Mouse (Mus musculus) G1E (cell line): Measurements from ENCODE around the gene Olfr945. TPM values are rescaled to one million over a fixed set of nuclear protein-coding genes. Genes with fewer than 3 reads are reported as not detected.

Source experiments
- ATAC-seq: 2 replicates; pipeline ENCODE4 v1.8.0; 2016; ENCODE audit warnings: mild to moderate bottlenecking; ENCODE audit not compliant: insufficient number of reproducible peaks, poor library complexity, low FRiP score, severe bottlenecking; ENCODE audit errors: extremely low read depth
- DNase-seq: peaks from one replicate; pipeline ENCODE4 v3.0.0; 2012; ENCODE audit warnings: low spot score
- H3K27me3 ChIP-seq: 2 replicates; pipeline ENCODE4 v1.6.1; 2012; ENCODE audit warnings: mild to moderate bottlenecking, low read length, inconsistent platforms; ENCODE audit not compliant: insufficient read depth
- H3K36me3 ChIP-seq: replicated peaks from 2 replicates; pipeline ENCODE3; 2012; ENCODE audit warnings: mild to moderate bottlenecking, inconsistent platforms
- H3K4me1 ChIP-seq: 2 replicates; pipeline ENCODE4 v1.6.1; 2012; ENCODE audit warnings: low read depth, low read length, inconsistent platforms, mixed read lengths; ENCODE audit not compliant: insufficient read depth
- H3K4me3 ChIP-seq: 2 replicates; pipeline ENCODE4 v1.5.1; 2012; ENCODE audit warnings: low read depth, mild to moderate bottlenecking, inconsistent platforms, low read length, moderate library complexity, mixed read lengths
- H3K9me3 ChIP-seq: replicated peaks from 2 replicates; pipeline ENCODE4 v1.6.1; 2012; ENCODE audit warnings: inconsistent platforms
- CTCF ChIP-seq: IDR thresholded peaks from 2 replicates; pipeline ENCODE4 v1.5.1; 2012; ENCODE audit warnings: low read depth, low read length, inconsistent platforms, mixed read lengths
- GATA1 ChIP-seq: IDR thresholded peaks from 2 replicates; pipeline ENCODE4 v1.6.1; 2012; ENCODE audit warnings: borderline replicate concordance, low read length, inconsistent platforms, mixed read lengths
- GATA2 ChIP-seq: IDR thresholded peaks from 2 replicates; pipeline ENCODE4 v1.6.1; 2012; ENCODE audit warnings: low read depth, low read length, inconsistent platforms, borderline replicate concordance
- POLR2AphosphoS5 ChIP-seq: IDR thresholded peaks from 2 replicates; pipeline ENCODE4 v1.6.1; 2012; ENCODE audit warnings: low read depth, low read length, inconsistent platforms; ENCODE audit not compliant: insufficient replicate concordance
- TAL1 ChIP-seq: conservative IDR thresholded peaks from 2 replicates; pipeline ENCODE4 v1.6.1; 2012; ENCODE audit warnings: low read depth, low read length, inconsistent platforms, mixed read lengths
- polyA plus RNA-seq: library from polyadenylated mRNA; stranded (reverse); fragments of >175 nt; gene quantifications from 2 replicates; pipeline ENCODE4 v1.2.3, GENCODE M21; 2012
- total RNA-seq, 2 experiments: library from RNA; stranded (forward) in 1 of 2; stranded (reverse) in 1 of 2; fragments of 200-1000 nt in 1 of 2; fragments of >200 nt in 1 of 2; fragmentation: Nextera tagmentation in 1 of 2; gene quantifications; 2 replicates each; pipeline ENCODE4 v1.2.3; 2014 to 2017

Olfr945 gene
- total RNA-seq (2014; fragmentation: Nextera tagmentation) (not detected in 2 replicates), total RNA-seq (2017) (0.06 TPM in 1 of 2 replicates, not detected in the other), polyA plus RNA-seq (not detected in 2 replicates)

- TF ChIP-seq GATA2 (no peak), POLR2AphosphoS5 (no peak), CTCF (no peak), GATA1 (no peak), TAL1 (no peak)
- H3K4me3 ChIP-seq: no peak within 1 kb of the TSS
- no peaks in the 10 kb centered on the region for H3K36me3 ChIP-seq
- H3K9me3 ChIP-seq: no peaks in the 10 kb centered on the region
- DNase-seq: no peak
- ATAC-seq: no peak
- H3K4me1 ChIP-seq: no peaks in the 10 kb centered on the region
- H3K27me3 ChIP-seq: no peaks in the 10 kb centered on the region
Measured at GRCm38 (mm10) chr9:39276718-39277117, at the start of gene Olfr945. TSS of gene Olfr945 (minus strand) at chr9:39276818.

DNA sequence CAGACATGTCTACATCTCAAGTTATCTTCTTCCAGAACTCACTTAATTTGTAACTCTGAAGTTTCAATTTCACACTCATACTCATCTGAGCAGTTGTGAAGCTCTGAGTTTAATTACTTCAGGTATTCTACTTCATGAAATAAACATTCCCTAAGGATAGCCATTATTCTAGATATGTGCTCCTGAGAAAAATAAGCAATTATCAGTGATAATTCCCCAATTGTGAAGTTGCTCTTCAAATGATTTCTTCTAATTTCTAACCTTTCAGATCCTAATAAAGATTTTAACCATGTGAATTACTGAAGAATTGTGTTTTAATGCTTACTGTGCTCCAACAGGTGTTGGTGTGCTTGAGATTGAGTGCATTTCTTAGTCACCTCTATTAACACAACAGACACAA, 49.3 kb upstream of the Olfr945 start, which contains the start of gene Olfr948:
Olfr948 (minus strand) TSS at position 101 of the 400 bp plus-strand sequence.
- H3K36me3 ChIP-seq: no peaks in the 10 kb centered on the region
- DNase-seq (no peak), ATAC-seq (no peak)

GRCm38 (mm10) chr9:39287136-39287535, 10.5 kb upstream of the Olfr945 start:
- Histone ChIP-seq H3K4me3 (no peak overlapping the region), H3K9me3 (no peaks in the 10 kb centered on the region), H3K4me1 (no peaks in the 10 kb centered on the region), H3K36me3 (no peaks in the 10 kb centered on the region), H3K27me3 (no peaks in the 10 kb centered on the region)
- ATAC-seq (no peak), DNase-seq (no peak)
- TF ChIP-seq GATA2 (no peak), TAL1 (no peak), GATA1 (no peak), POLR2AphosphoS5 (no peak), CTCF (no peak)

More for the DNA sequence above, 49.3 kb upstream of the Olfr945 start, which contains the start of gene Olfr948:
- TF ChIP-seq POLR2AphosphoS5 (no peak), GATA1 (no peak), GATA2 (no peak), TAL1 (no peak), CTCF (no peak)
- Histone ChIP-seq H3K4me1 (no peaks in the 10 kb centered on the region), H3K9me3 (no peaks in the 10 kb centered on the region), H3K27me3 (no peaks in the 10 kb centered on the region), H3K4me3 (no peak within 1 kb of the TSS)

GRCm38 (mm10) chr9:39249894-39250293, 26.7 kb downstream of the Olfr945 start, which contains the start of gene Olfr1537:
TSS of gene Olfr1537 (minus strand) at chr9:39249994.
- no peaks in the 10 kb centered on the region for H3K36me3 ChIP-seq
- no peaks in the 10 kb centered on the region for H3K27me3 ChIP-seq
- no peak within 1 kb of the TSS for H3K4me3 ChIP-seq
- H3K9me3 ChIP-seq: no peaks in the 10 kb centered on the region
- DNase-seq (no peak), ATAC-seq (no peak)
- no peaks in the 10 kb centered on the region for H3K4me1 ChIP-seq
- TF ChIP-seq CTCF (no peak), GATA2 (no peak), TAL1 (no peak), POLR2AphosphoS5 (no peak), GATA1 (no peak)

Other genes with a start within 250 kb of the Olfr945 start
- not detected in 2 replicates for gene Olfr937, start 211.9 kb downstream of the Olfr945 start, total RNA-seq (2014; fragmentation: Nextera tagmentation)
- 1.1 TPM in 1 of 2 replicates, not detected in the other for gene Olfr937, start 211.9 kb downstream of the Olfr945 start, total RNA-seq (2017)
- not detected in 2 replicates for gene Olfr937, start 211.9 kb downstream of the Olfr945 start, polyA plus RNA-seq
- gene Olfr938, start 197.9 kb downstream of the Olfr945 start, total RNA-seq (2014; fragmentation: Nextera tagmentation): not detected in 2 replicates
- not detected in 2 replicates for gene Olfr938, start 197.9 kb downstream of the Olfr945 start, total RNA-seq (2017)
- not detected in 2 replicates for gene Olfr938, start 197.9 kb downstream of the Olfr945 start, polyA plus RNA-seq
- not detected in 2 replicates for gene Olfr27, start 148.7 kb downstream of the Olfr945 start, total RNA-seq (2014; fragmentation: Nextera tagmentation)
- gene Olfr27, start 148.7 kb downstream of the Olfr945 start, total RNA-seq (2017): 0.33 TPM in 1 of 2 replicates, not detected in the other
- gene Olfr27, start 148.7 kb downstream of the Olfr945 start, polyA plus RNA-seq: not detected in 2 replicates
- gene Olfr943, start 110.5 kb downstream of the Olfr945 start, total RNA-seq (2014; fragmentation: Nextera tagmentation): not detected in 2 replicates
- under 0.01 and 0.16 TPM in 2 replicates for gene Olfr943, start 110.5 kb downstream of the Olfr945 start, total RNA-seq (2017)
- not detected in 2 replicates for gene Olfr943, start 110.5 kb downstream of the Olfr945 start, polyA plus RNA-seq
- gene Olfr944, start 74.9 kb downstream of the Olfr945 start, total RNA-seq (2014; fragmentation: Nextera tagmentation): not detected in 2 replicates
- 0.12 TPM in 1 of 2 replicates, not detected in the other for gene Olfr944, start 74.9 kb downstream of the Olfr945 start, total RNA-seq (2017)
- not detected in 2 replicates for gene Olfr944, start 74.9 kb downstream of the Olfr945 start, polyA plus RNA-seq
- gene Olfr1537, start 26.8 kb downstream of the Olfr945 start, total RNA-seq (2014; fragmentation: Nextera tagmentation): not detected in 2 replicates
- 0.11 and 0.12 TPM in 2 replicates for gene Olfr1537, start 26.8 kb downstream of the Olfr945 start, total RNA-seq (2017)
- not detected in 2 replicates for gene Olfr1537, start 26.8 kb downstream of the Olfr945 start, polyA plus RNA-seq
- not detected in 2 replicates for gene Olfr948, start 49.2 kb upstream of the Olfr945 start, total RNA-seq (2014; fragmentation: Nextera tagmentation)
- gene Olfr948, start 49.2 kb upstream of the Olfr945 start, total RNA-seq (2017): under 0.01 and 0.06 TPM in 2 replicates
- not detected in 2 replicates for gene Olfr948, start 49.2 kb upstream of the Olfr945 start, polyA plus RNA-seq
- gene Olfr951, start 110.6 kb upstream of the Olfr945 start, total RNA-seq (2014; fragmentation: Nextera tagmentation): not detected in 2 replicates
- 0.22 TPM in 1 of 2 replicates, not detected in the other for gene Olfr951, start 110.6 kb upstream of the Olfr945 start, total RNA-seq (2017)
- gene Olfr951, start 110.6 kb upstream of the Olfr945 start, polyA plus RNA-seq: not detected in 2 replicates
- not detected in 2 replicates for gene Olfr952, start 150.3 kb upstream of the Olfr945 start, total RNA-seq (2014; fragmentation: Nextera tagmentation)
- gene Olfr952, start 150.3 kb upstream of the Olfr945 start, total RNA-seq (2017): not detected in 2 replicates
- gene Olfr952, start 150.3 kb upstream of the Olfr945 start, polyA plus RNA-seq: not detected in 2 replicates
- gene Olfr954, start 179.9 kb upstream of the Olfr945 start, total RNA-seq (2014; fragmentation: Nextera tagmentation): not detected in 2 replicates
- 0.06 and 0.11 TPM in 2 replicates for gene Olfr954, start 179.9 kb upstream of the Olfr945 start, total RNA-seq (2017)
- not detected in 2 replicates for gene Olfr954, start 179.9 kb upstream of the Olfr945 start, polyA plus RNA-seq
- not detected in 2 replicates for gene Olfr955, start 195.1 kb upstream of the Olfr945 start, total RNA-seq (2014; fragmentation: Nextera tagmentation)
- gene Olfr955, start 195.1 kb upstream of the Olfr945 start, total RNA-seq (2017): 0.17 TPM in 1 of 2 replicates, not detected in the other
- gene Olfr955, start 195.1 kb upstream of the Olfr945 start, polyA plus RNA-seq: not detected in 2 replicates
- not detected in 2 replicates for gene Olfr44, start 217.2 kb upstream of the Olfr945 start, total RNA-seq (2014; fragmentation: Nextera tagmentation)
- 0.05 TPM in 1 of 2 replicates, not detected in the other for gene Olfr44, start 217.2 kb upstream of the Olfr945 start, total RNA-seq (2017)
- gene Olfr44, start 217.2 kb upstream of the Olfr945 start, polyA plus RNA-seq: not detected in 2 replicates
- not detected in 2 replicates for gene Olfr957, start 239.0 kb upstream of the Olfr945 start, total RNA-seq (2014; fragmentation: Nextera tagmentation)
- gene Olfr957, start 239.0 kb upstream of the Olfr945 start, total RNA-seq (2017): 0.22 TPM in 1 of 2 replicates, not detected in the other
- gene Olfr957, start 239.0 kb upstream of the Olfr945 start, polyA plus RNA-seq: not detected in 2 replicates